Comparison of ENCODE assay signal across 7 mouse cellular contexts in the genomic region with DNA sequence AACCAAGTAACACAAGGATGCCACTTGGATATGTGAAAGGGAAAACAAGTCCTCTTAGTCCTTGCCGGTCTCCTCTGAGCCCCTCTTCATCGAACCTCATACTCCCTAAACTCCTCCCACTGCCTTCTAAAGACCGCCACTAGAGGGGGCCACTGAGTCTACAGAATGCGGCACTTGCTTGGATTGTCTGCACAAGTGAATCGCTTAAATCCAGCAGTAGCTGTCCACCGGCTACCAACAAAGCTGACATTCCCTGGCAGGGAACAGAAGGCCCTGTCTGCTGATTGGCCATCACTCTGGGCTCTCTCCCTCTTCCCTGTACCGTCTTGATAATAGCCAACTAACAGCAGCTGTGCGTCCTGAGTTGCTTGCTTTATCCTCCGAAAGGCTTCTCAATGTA. TPM values are rescaled to one million over a fixed set of nuclear protein-coding genes. Genes with fewer than 3 reads are reported as not detected.
A peak's percentile ranks its signal among the peaks of the same experiment; 100 is the strongest.
DNase-seq lines count a peak whose midpoint lies in the region; ATAC-seq and TF ChIP-seq lines count a peak whose summit lies in the region.

No protein-coding gene starts in this region.

- no peaks in the 10 kb centered on the region for H3K27me3 ChIP-seq in intestine, postnatal 0 days (replicated peaks; ENCODE audit: control insufficient read depth, insufficient read depth, low read length)
- H3K27me3 ChIP-seq in midbrain, embryonic 12.5 days, result no peaks in the 10 kb centered on the region
- H3K27me3 ChIP-seq in small intestine, adult 2 months (ENCODE audit: control insufficient read depth, insufficient read depth, low read length), result no peaks in the 10 kb centered on the region

- peak; percentile 88 for DNase-seq in adrenal gland, adult 2 months
- peak; percentile 88 for DNase-seq in embryo, embryonic 11.5 days (ENCODE audit: low read depth, low spot score)
- DNase-seq in left cerebral cortex, postnatal 36 days (ENCODE audit: low spot score in 2 of 2), result peak; percentile 87 to 89

- peak; percentile 96 for ATAC-seq in granulocyte monocyte progenitor cell, adult 5-6 weeks (replicated peaks; ENCODE audit: poor library complexity, severe bottlenecking)
- ATAC-seq in intestine, postnatal 0 days, result peak; percentile 61; the same call in 1 of the 2 replicates
- ATAC-seq in midbrain, embryonic 12.5 days (ENCODE audit: low FRiP score, low read depth), result peak; percentile 90

- H3K27ac ChIP-seq in intestine, postnatal 0 days (ENCODE audit: low read depth, low read length), result no peak overlapping the region
- H3K27ac ChIP-seq in midbrain, embryonic 12.5 days (replicated peaks), result peak overlapping the region; percentile 67
- H3K27ac ChIP-seq in small intestine, adult 2 months (ENCODE audit: insufficient read depth, low read depth, low read length), result no peak overlapping the region

- H3K9ac ChIP-seq in intestine, postnatal 0 days (ENCODE audit: low read depth, low read length), result no peak overlapping the region
- H3K9ac ChIP-seq in midbrain, embryonic 12.5 days (replicated peaks), result no peak overlapping the region

- peak; percentile 98 for TF ChIP-seq CTCF in intestine, postnatal 0 days (IDR thresholded peaks at IDR 0.05; ENCODE audit: low read depth)
- TF ChIP-seq CTCF in small intestine, adult 2 months (IDR thresholded peaks at IDR 0.05; ENCODE audit: extremely low read depth, insufficient read length, insufficient replicate concordance, low read depth, low read length), result peak; percentile 97; the same call in 1 of the 2 replicates

- no peak for TF ChIP-seq POLR2A in small intestine, adult 2 months (IDR thresholded peaks at IDR 0.05; ENCODE audit: low read depth, low read length)

- no peak overlapping the region for H3K4me3 ChIP-seq in intestine, postnatal 0 days (ENCODE audit: low read depth, low read length)
- no peak overlapping the region for H3K4me3 ChIP-seq in midbrain, embryonic 12.5 days
- H3K4me3 ChIP-seq in small intestine, adult 2 months (ENCODE audit: low read depth, low read length), result no peak overlapping the region

- no peaks in the 10 kb centered on the region; the same call in 1 of the 2 replicates for H3K36me3 ChIP-seq in intestine, postnatal 0 days (ENCODE audit: control insufficient read depth, insufficient read depth)
- H3K36me3 ChIP-seq in midbrain, embryonic 12.5 days, result 0 out of 2 replicates have a peak, but pooled peaks cover 5% of the 10 kb centered on the region
- H3K36me3 ChIP-seq in small intestine, adult 2 months (ENCODE audit: control insufficient read depth, insufficient read depth, low read length), result no peaks in the 10 kb centered on the region

- H3K4me1 ChIP-seq in intestine, postnatal 0 days (replicated peaks; ENCODE audit: control insufficient read depth, insufficient read depth, low read length), result no peaks in the 10 kb centered on the region
- H3K4me1 ChIP-seq in midbrain, embryonic 12.5 days, result 0 out of 2 replicates have a peak, but pooled peaks cover 7% of the 10 kb centered on the region
- no peaks in the 10 kb centered on the region for H3K4me1 ChIP-seq in small intestine, adult 2 months (ENCODE audit: control insufficient read depth, insufficient read depth, insufficient read length, low read length)

- WGBS in intestine, postnatal 0 days, result 11% methylated on average over 9 of the region's 9 CpGs
- 5% methylated on average over 9 of the region's 9 CpGs for WGBS in midbrain, embryonic 12.5 days
- 13% methylated on average over 9 of the region's 9 CpGs for WGBS in small intestine, adult 2 months

- H3K9me3 ChIP-seq in intestine, postnatal 0 days (ENCODE audit: control insufficient read depth), result no peaks in the 10 kb centered on the region
- no peaks in the 10 kb centered on the region for H3K9me3 ChIP-seq in midbrain, embryonic 12.5 days

- no peak overlapping the region for H3K4me2 ChIP-seq in intestine, postnatal 0 days (replicated peaks; ENCODE audit: low read depth)
- H3K4me2 ChIP-seq in midbrain, embryonic 12.5 days (replicated peaks), result no peak overlapping the region

- intact Hi-C loops in left cerebral cortex, postnatal 36 days (cut with DNase I), result no loop called here

RNA-seq across cellular contexts. Expression of gene Gnb3, which starts 7.2 kb away (rescaled TPM):
- total RNA-seq in adrenal gland, adult 2 months (2021), result 10 to 100 TPM in 1 of 2 experiments, 1 to 10 TPM in 1; 6.7 to 12.2 TPM
- polyA plus RNA-seq in adrenal gland, adult 2 months (2012; rRNA removed), result 9.2 and 11.9 TPM in 2 replicates
- total RNA-seq in granulocyte monocyte progenitor cell, adult 5-6 weeks (2014; fragmentation: Nextera tagmentation), result not detected in 2 replicates
- not detected in 2 replicates for total RNA-seq in granulocyte monocyte progenitor cell, adult 5-6 weeks (2017)
- polyA plus RNA-seq in intestine, postnatal 0 days (2015; fragmentation: Nextera tagmentation; extraction: Ambion mirVana), result 0.42 and 0.47 TPM in 2 replicates
- under 1 TPM in 1 of 2 experiments, not detected in 1; 0.30 TPM for total RNA-seq in left cerebral cortex, postnatal 36 days (2021)
- 5.5 TPM in 2 replicates for polyA plus RNA-seq in midbrain, embryonic 12.5 days (2016; fragmentation: Nextera tagmentation; extraction: Ambion mirVana)
- polyA plus RNA-seq in small intestine, adult 2 months (2012; rRNA removed), result 0.05 and 0.19 TPM in 2 replicates

RNA-seq across cellular contexts. Expression of gene P3h3, which starts 10.2 kb away (rescaled TPM):
- 10 to 100 TPM; 16.8 to 23.6 TPM for total RNA-seq in adrenal gland, adult 2 months (2021)
- polyA plus RNA-seq in adrenal gland, adult 2 months (2012; rRNA removed), result 42.6 and 48.6 TPM in 2 replicates
- total RNA-seq in granulocyte monocyte progenitor cell, adult 5-6 weeks (2014; fragmentation: Nextera tagmentation), result 1.4 and 4.3 TPM in 2 replicates
- 3.4 and 4.0 TPM in 2 replicates for total RNA-seq in granulocyte monocyte progenitor cell, adult 5-6 weeks (2017)
- polyA plus RNA-seq in intestine, postnatal 0 days (2015; fragmentation: Nextera tagmentation; extraction: Ambion mirVana), result 4.5 and 4.6 TPM in 2 replicates
- 10 to 100 TPM; 12.6 to 37.2 TPM for total RNA-seq in left cerebral cortex, postnatal 36 days (2021)
- 21.4 and 25.6 TPM in 2 replicates for polyA plus RNA-seq in midbrain, embryonic 12.5 days (2016; fragmentation: Nextera tagmentation; extraction: Ambion mirVana)
- 8.1 and 8.7 TPM in 2 replicates for polyA plus RNA-seq in small intestine, adult 2 months (2012; rRNA removed)

RNA-seq across cellular contexts. Expression of gene Gpr162, which starts 16.5 kb away (rescaled TPM):
- 1 to 10 TPM; 1.1 to 2.5 TPM for total RNA-seq in adrenal gland, adult 2 months (2021)
- polyA plus RNA-seq in adrenal gland, adult 2 months (2012; rRNA removed), result 1.9 and 2.4 TPM in 2 replicates
- total RNA-seq in granulocyte monocyte progenitor cell, adult 5-6 weeks (2014; fragmentation: Nextera tagmentation), result 2.0 TPM in 1 of 2 replicates, not detected in the other
- not detected in 2 replicates for total RNA-seq in granulocyte monocyte progenitor cell, adult 5-6 weeks (2017)
- polyA plus RNA-seq in intestine, postnatal 0 days (2015; fragmentation: Nextera tagmentation; extraction: Ambion mirVana), result 0.46 and 0.64 TPM in 2 replicates
- 100 to 1,000 TPM; 218 to 235 TPM for total RNA-seq in left cerebral cortex, postnatal 36 days (2021)
- polyA plus RNA-seq in midbrain, embryonic 12.5 days (2016; fragmentation: Nextera tagmentation; extraction: Ambion mirVana), result 11.8 and 11.9 TPM in 2 replicates
- 1.2 and 1.7 TPM in 2 replicates for polyA plus RNA-seq in small intestine, adult 2 months (2012; rRNA removed)

RNA-seq across cellular contexts. Expression of gene Cdca3, which starts 18.0 kb away (rescaled TPM):
- total RNA-seq in adrenal gland, adult 2 months (2021), result 1 to 10 TPM; 2.2 to 3.9 TPM
- polyA plus RNA-seq in adrenal gland, adult 2 months (2012; rRNA removed), result 5.9 and 8.6 TPM in 2 replicates
- 86.1 and 89.0 TPM in 2 replicates for total RNA-seq in granulocyte monocyte progenitor cell, adult 5-6 weeks (2014; fragmentation: Nextera tagmentation)
- total RNA-seq in granulocyte monocyte progenitor cell, adult 5-6 weeks (2017), result 128 and 162 TPM in 2 replicates
- 45.4 and 57.4 TPM in 2 replicates for polyA plus RNA-seq in intestine, postnatal 0 days (2015; fragmentation: Nextera tagmentation; extraction: Ambion mirVana)
- total RNA-seq in left cerebral cortex, postnatal 36 days (2021), result 1 to 10 TPM; 1.5 to 1.8 TPM
- polyA plus RNA-seq in midbrain, embryonic 12.5 days (2016; fragmentation: Nextera tagmentation; extraction: Ambion mirVana), result 168 and 169 TPM in 2 replicates
- 32.2 and 52.9 TPM in 2 replicates for polyA plus RNA-seq in small intestine, adult 2 months (2012; rRNA removed)

RNA-seq across cellular contexts. Expression of gene Usp5, which starts 18.0 kb away (rescaled TPM):
- 100 to 1,000 TPM; 103 to 132 TPM for total RNA-seq in adrenal gland, adult 2 months (2021)
- 102 and 111 TPM in 2 replicates for polyA plus RNA-seq in adrenal gland, adult 2 months (2012; rRNA removed)
- total RNA-seq in granulocyte monocyte progenitor cell, adult 5-6 weeks (2014; fragmentation: Nextera tagmentation), result 88.8 and 89.4 TPM in 2 replicates
- total RNA-seq in granulocyte monocyte progenitor cell, adult 5-6 weeks (2017), result 93.5 and 98.6 TPM in 2 replicates
- polyA plus RNA-seq in intestine, postnatal 0 days (2015; fragmentation: Nextera tagmentation; extraction: Ambion mirVana), result 44.8 and 45.0 TPM in 2 replicates
- 100 to 1,000 TPM; 191 to 199 TPM for total RNA-seq in left cerebral cortex, postnatal 36 days (2021)
- 213 and 214 TPM in 2 replicates for polyA plus RNA-seq in midbrain, embryonic 12.5 days (2016; fragmentation: Nextera tagmentation; extraction: Ambion mirVana)
- 26.7 and 53.0 TPM in 2 replicates for polyA plus RNA-seq in small intestine, adult 2 months (2012; rRNA removed)
